Mouse (Mus musculus): ENCODE data around the gene Dcn. TPM values are rescaled to one million over a fixed set of nuclear protein-coding genes. Genes with fewer than 3 reads are reported as not detected.

Dcn gene
- total and polyA plus RNA-seq, 2 experiments from 2014 or later: 52.2 to 56.7 TPM

GRCm38 (mm10) chr10:97523366-97523765 is 44.0 kb downstream of the Dcn start:
- Histone ChIP-seq H3K9ac (replicated peaks; ENCODE audit: low read length, poor library complexity, severe bottlenecking) (no peak overlapping the region), H3K36me3 (ENCODE audit: insufficient read depth, low read length) (no peaks in the 10 kb centered on the region), H3K4me1 (ENCODE audit: insufficient read depth, low read length) (no peaks in the 10 kb centered on the region), H3K4me2 (ENCODE audit: low read depth, low read length, poor library complexity, severe bottlenecking) (no peak overlapping the region), H3K9me3 (ENCODE audit: low read length) (no peaks in the 10 kb centered on the region), H3K4me3 (ENCODE audit: low read depth, low read length) (no peak overlapping the region), H3K27ac (ENCODE audit: low read depth, low read length) (no peak overlapping the region), H3K27me3 (ENCODE audit: insufficient read depth, low read length) (no peaks in the 10 kb centered on the region)
- no peak for DNase-seq (ENCODE audit: low spot score)
- TF ChIP-seq CTCF (IDR thresholded peaks at IDR 0.05): no peak
- ATAC-seq (ENCODE audit: low FRiP score): no peak
- WGBS: 94% methylated on average over 3 of the region's 3 CpGs

GRCm38 (mm10) chr10:97535697-97536096 is 56.3 kb downstream of the Dcn start:
- no peak for DNase-seq (ENCODE audit: low spot score)
- H3K27ac ChIP-seq (ENCODE audit: low read depth, low read length): no peak overlapping the region
- no peak for ATAC-seq (ENCODE audit: low FRiP score)
- no peak for TF ChIP-seq CTCF (IDR thresholded peaks at IDR 0.05)
- H3K4me2 ChIP-seq (ENCODE audit: low read depth, low read length, poor library complexity, severe bottlenecking): no peak overlapping the region
- H3K36me3 ChIP-seq (ENCODE audit: insufficient read depth, low read length): no peaks in the 10 kb centered on the region
- no peaks in the 10 kb centered on the region for H3K9me3 ChIP-seq (ENCODE audit: low read length)
- H3K4me3 ChIP-seq (ENCODE audit: low read depth, low read length): no peak overlapping the region
- H3K9ac ChIP-seq (replicated peaks; ENCODE audit: low read length, poor library complexity, severe bottlenecking): no peak overlapping the region
- 95% methylated on average over 4 of the region's 4 CpGs for WGBS
- H3K4me1 ChIP-seq (ENCODE audit: insufficient read depth, low read length): no peaks in the 10 kb centered on the region
- H3K27me3 ChIP-seq (ENCODE audit: insufficient read depth, low read length): no peaks in the 10 kb centered on the region

- 72% methylated on average over 2 of the region's 2 CpGs for WGBS
- ATAC-seq (ENCODE audit: low FRiP score): no peak
- H3K4me1 ChIP-seq (ENCODE audit: insufficient read depth, low read length): no peaks in the 10 kb centered on the region
- no peaks in the 10 kb centered on the region for H3K9me3 ChIP-seq (ENCODE audit: low read length)
- H3K4me3 ChIP-seq (ENCODE audit: low read depth, low read length): no peak overlapping the region
- H3K27ac ChIP-seq (ENCODE audit: low read depth, low read length): no peak overlapping the region
- H3K36me3 ChIP-seq (ENCODE audit: insufficient read depth, low read length): no peaks in the 10 kb centered on the region
- H3K27me3 ChIP-seq (ENCODE audit: insufficient read depth, low read length): no peaks in the 10 kb centered on the region
- no peak for TF ChIP-seq CTCF (IDR thresholded peaks at IDR 0.05)
- H3K4me2 ChIP-seq (ENCODE audit: low read depth, low read length, poor library complexity, severe bottlenecking): no peak overlapping the region
- no peak overlapping the region for H3K9ac ChIP-seq (replicated peaks; ENCODE audit: low read length, poor library complexity, severe bottlenecking)
- DNase-seq (ENCODE audit: low spot score): no peak
Observed at GRCm38 (mm10) chr10:97536921-97537320, 57.5 kb downstream of the Dcn start.

- Histone ChIP-seq H3K36me3 (ENCODE audit: insufficient read depth, low read length) (no peaks in the 10 kb centered on the region), H3K4me1 (ENCODE audit: insufficient read depth, low read length) (no peaks in the 10 kb centered on the region), H3K27me3 (ENCODE audit: insufficient read depth, low read length) (no peaks in the 10 kb centered on the region), H3K4me3 (ENCODE audit: low read depth, low read length) (no peak overlapping the region), H3K9ac (replicated peaks; ENCODE audit: low read length, poor library complexity, severe bottlenecking) (no peak overlapping the region), H3K9me3 (ENCODE audit: low read length) (no peaks in the 10 kb centered on the region), H3K27ac (ENCODE audit: low read depth, low read length) (no peak overlapping the region), H3K4me2 (ENCODE audit: low read depth, low read length, poor library complexity, severe bottlenecking) (no peak overlapping the region)
- TF ChIP-seq CTCF (IDR thresholded peaks at IDR 0.05): no peak
- ATAC-seq (ENCODE audit: low FRiP score) (no peak), DNase-seq (ENCODE audit: low spot score) (no peak)
- WGBS: 85% methylated on average over 4 of the region's 4 CpGs
Observed at GRCm38 (mm10) chr10:97538202-97538601, 58.8 kb downstream of the Dcn start.

GRCm38 (mm10) chr10:97547740-97548139 is 68.3 kb downstream of the Dcn start:
- Histone ChIP-seq H3K4me1 (ENCODE audit: insufficient read depth, low read length) (no peaks in the 10 kb centered on the region), H3K9me3 (ENCODE audit: low read length) (no peaks in the 10 kb centered on the region), H3K27me3 (ENCODE audit: insufficient read depth, low read length) (no peaks in the 10 kb centered on the region), H3K9ac (replicated peaks; ENCODE audit: low read length, poor library complexity, severe bottlenecking) (no peak overlapping the region), H3K4me3 (ENCODE audit: low read depth, low read length) (no peak overlapping the region), H3K36me3 (ENCODE audit: insufficient read depth, low read length) (no peaks in the 10 kb centered on the region), H3K4me2 (ENCODE audit: low read depth, low read length, poor library complexity, severe bottlenecking) (no peak overlapping the region), H3K27ac (ENCODE audit: low read depth, low read length) (no peak overlapping the region)
- 87% methylated on average over 1 of the region's 1 CpGs for WGBS
- no peak for DNase-seq (ENCODE audit: low spot score)
- no peak for ATAC-seq (ENCODE audit: low FRiP score)
- no peak for TF ChIP-seq CTCF (IDR thresholded peaks at IDR 0.05)

GRCm38 (mm10) chr10:97564957-97565856 is 85.8 kb downstream of the Dcn start, which contains the start of gene Lum:
TSS of gene Lum (plus strand) at chr10:97565128.
- 62% methylated on average over 10 of the region's 10 CpGs for WGBS

More at GRCm38 (mm10) chr10:97564957-97565856, 85.8 kb downstream of the Dcn start, which contains the start of gene Lum:
- Histone ChIP-seq H3K27me3 (ENCODE audit: insufficient read depth, low read length) (no peaks in the 10 kb centered on the region), H3K9ac (replicated peaks; ENCODE audit: low read length, poor library complexity, severe bottlenecking) (no peak within 1 kb of the TSS), H3K4me1 (ENCODE audit: insufficient read depth, low read length) (no peaks in the 10 kb centered on the region), H3K27ac (ENCODE audit: low read depth, low read length) (no peak within 1 kb of the TSS), H3K4me2 (ENCODE audit: low read depth, low read length, poor library complexity, severe bottlenecking) (no peak within 1 kb of the TSS), H3K36me3 (ENCODE audit: insufficient read depth, low read length) (no peaks in the 10 kb centered on the region), H3K4me3 (ENCODE audit: low read depth, low read length) (no peak within 1 kb of the TSS), H3K9me3 (ENCODE audit: low read length) (no peaks in the 10 kb centered on the region)
- ATAC-seq (ENCODE audit: low FRiP score): no peak
- DNase-seq (ENCODE audit: low spot score): no peak
- no peak for TF ChIP-seq CTCF (IDR thresholded peaks at IDR 0.05)

All from midbrain, postnatal 0 days (tissue).